Mouse (Mus musculus): ENCODE measurements around the gene Rpl38. TPM values are rescaled to one million over a fixed set of nuclear protein-coding genes. Genes with fewer than 3 reads are reported as not detected.

The Rpl38 gene
- polyA plus RNA-seq, 1 experiment from 2014 or later, result 747 TPM

Other genes with a start within 250 kb of the Rpl38 start
- gene Ttyh2, start 6.9 kb downstream of the Rpl38 start, polyA plus RNA-seq (2015; fragmentation: Nextera tagmentation; extraction: Ambion mirVana), result 31.6 and 35.1 TPM in 2 replicates
- 2.5 and 3.1 TPM in 2 replicates for gene Dnaic2, start 58.9 kb downstream of the Rpl38 start, polyA plus RNA-seq (2015; fragmentation: Nextera tagmentation; extraction: Ambion mirVana)
- gene Kif19a, start 96.9 kb downstream of the Rpl38 start, polyA plus RNA-seq (2015; fragmentation: Nextera tagmentation; extraction: Ambion mirVana), result 0.51 and 0.93 TPM in 2 replicates
- 26.0 and 26.4 TPM in 2 replicates for gene Btbd17, start 127.4 kb downstream of the Rpl38 start, polyA plus RNA-seq (2015; fragmentation: Nextera tagmentation; extraction: Ambion mirVana)
- gene Gpr142, start 130.4 kb downstream of the Rpl38 start, polyA plus RNA-seq (2015; fragmentation: Nextera tagmentation; extraction: Ambion mirVana), result not detected in 2 replicates
- gene Gprc5c, start 182.6 kb downstream of the Rpl38 start, polyA plus RNA-seq (2015; fragmentation: Nextera tagmentation; extraction: Ambion mirVana), result 8.5 and 11.6 TPM in 2 replicates
- gene Cd300a, start 221.5 kb downstream of the Rpl38 start, polyA plus RNA-seq (2015; fragmentation: Nextera tagmentation; extraction: Ambion mirVana), result 1.4 and 1.7 TPM in 2 replicates